9 mouse cellular contexts compared by ENCODE assay signal in the genomic region with DNA sequence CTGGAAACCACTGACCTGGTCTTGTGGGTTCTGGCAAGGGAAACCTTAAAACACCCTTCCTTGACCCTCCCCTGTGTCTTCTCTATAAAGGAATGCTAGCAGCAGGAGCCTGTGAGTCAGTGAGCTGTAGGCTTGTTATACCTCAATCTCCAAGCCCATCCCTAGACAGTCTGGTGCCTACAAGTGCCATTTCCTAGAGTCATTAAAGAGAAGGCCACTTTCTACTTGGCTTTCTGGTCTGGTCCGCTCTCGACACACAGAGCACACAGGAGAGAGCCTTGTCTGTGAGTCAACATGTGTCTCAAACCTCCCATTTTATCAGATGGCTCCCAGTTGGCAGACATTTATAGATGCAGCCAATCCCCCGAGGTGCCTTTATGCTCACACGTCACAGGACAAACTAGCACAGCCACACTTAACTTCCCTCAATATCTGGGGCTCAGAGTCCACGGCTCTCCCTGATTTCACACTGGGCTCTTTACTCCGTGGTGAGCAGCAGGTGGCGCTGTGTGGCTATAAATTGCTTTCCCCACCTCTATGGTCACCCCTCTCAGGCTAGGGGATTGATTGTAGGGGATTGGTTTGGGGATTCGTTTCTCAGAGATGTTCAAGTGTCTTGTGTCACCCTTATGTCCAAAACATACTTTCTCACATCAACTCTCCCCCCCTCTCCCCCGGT. TPM values are rescaled to one million over a fixed set of nuclear protein-coding genes. Genes with fewer than 3 reads are reported as not detected.
A peak's percentile ranks its signal among the peaks of the same experiment; 100 is the strongest.
DNase-seq lines count a peak whose midpoint lies in the region; ATAC-seq and TF ChIP-seq lines count a peak whose summit lies in the region.
"Had no signal": no experiment of that assay in that cellular context is flagged by ENCODE, and none has a peak within 500 bp of the region (broad histone marks: within the 10 kb centered on the region; RNA-seq: fewer than 3 reads in every experiment).

No protein-coding gene starts in this region.

- no peak overlapping the region for H3K4me3 ChIP-seq in heart, adult 2 months
- no peak overlapping the region for H3K4me3 ChIP-seq in heart, embryonic 11.5 days (ENCODE audit: low read depth, low read length)
- no peak overlapping the region for H3K4me3 ChIP-seq in forebrain, embryonic 12.5 days (replicated peaks)
- H3K4me3 ChIP-seq in intestine, embryonic 14.5 days (ENCODE audit: low read depth, low read length): no peak overlapping the region
- no peak overlapping the region for H3K4me3 ChIP-seq in limb, embryonic 10.5 days
- H3K4me3 ChIP-seq in midbrain, embryonic 14.5 days (replicated peaks; ENCODE audit: low read depth, low read length): no peak overlapping the region
- H3K4me3 ChIP-seq: megakaryocyte, embryonic 14.5 days had no signal

- no peaks in the 10 kb centered on the region for H3K27me3 ChIP-seq in heart, adult 2 months (ENCODE audit: control insufficient read depth, insufficient read depth, low read length)
- H3K27me3 ChIP-seq in heart, embryonic 11.5 days (ENCODE audit: control insufficient read depth, insufficient read depth, low read length): no peaks in the 10 kb centered on the region
- H3K27me3 ChIP-seq in forebrain, embryonic 12.5 days: peaks cover 27% of the 10 kb centered on the region; the same call in 1 of the 2 replicates
- H3K27me3 ChIP-seq in intestine, embryonic 14.5 days (replicated peaks; ENCODE audit: control insufficient read depth, insufficient read depth, low read length): no peaks in the 10 kb centered on the region
- peaks cover 3% of the 10 kb centered on the region; the same call in 1 of the 2 replicates for H3K27me3 ChIP-seq in limb, embryonic 10.5 days (ENCODE audit: low read depth, poor library complexity, severe bottlenecking)
- H3K27me3 ChIP-seq in midbrain, embryonic 14.5 days (ENCODE audit: control insufficient read depth, insufficient read depth, low read length): no peaks in the 10 kb centered on the region

- 29% methylated on average over 9 of the region's 9 CpGs for WGBS in heart, adult 2 months
- WGBS in heart, embryonic 11.5 days (ENCODE audit: insufficient replicate concordance): 28% methylated on average over 9 of the region's 9 CpGs
- WGBS in forebrain, embryonic 12.5 days: 29% methylated on average over 9 of the region's 9 CpGs
- 23% methylated on average over 9 of the region's 9 CpGs for WGBS in intestine, embryonic 14.5 days
- 25% methylated on average over 9 of the region's 9 CpGs for WGBS in limb, embryonic 10.5 days
- 28% methylated on average over 9 of the region's 9 CpGs for WGBS in midbrain, embryonic 14.5 days

- no peaks in the 10 kb centered on the region for H3K36me3 ChIP-seq in heart, adult 2 months (ENCODE audit: control insufficient read depth, insufficient read depth, low read length)
- no peaks in the 10 kb centered on the region for H3K36me3 ChIP-seq in heart, embryonic 11.5 days (ENCODE audit: control insufficient read depth, insufficient read depth, low read length)
- H3K36me3 ChIP-seq in forebrain, embryonic 12.5 days (replicated peaks): no peaks in the 10 kb centered on the region
- no peaks in the 10 kb centered on the region for H3K36me3 ChIP-seq in intestine, embryonic 14.5 days (ENCODE audit: control insufficient read depth, insufficient read depth, low read length)
- no peaks in the 10 kb centered on the region for H3K36me3 ChIP-seq in limb, embryonic 10.5 days
- H3K36me3 ChIP-seq in midbrain, embryonic 14.5 days (ENCODE audit: control insufficient read depth, insufficient read depth, low read length): no peaks in the 10 kb centered on the region

- TF ChIP-seq POLR2A in heart, adult 2 months (IDR thresholded peaks at IDR 0.05; ENCODE audit: insufficient read depth, low read depth, low read length): no peak

- H3K4me1 ChIP-seq in heart, adult 2 months (ENCODE audit: control insufficient read depth, insufficient read depth, low read length): no peaks in the 10 kb centered on the region
- no peaks in the 10 kb centered on the region for H3K4me1 ChIP-seq in heart, embryonic 11.5 days (ENCODE audit: control insufficient read depth, insufficient read depth, low read length)
- H3K4me1 ChIP-seq in forebrain, embryonic 12.5 days: no peaks in the 10 kb centered on the region
- H3K4me1 ChIP-seq in intestine, embryonic 14.5 days (replicated peaks; ENCODE audit: control insufficient read depth, insufficient read depth, low read length): peaks cover 5% of the 10 kb centered on the region; the same call in 1 of the 2 replicates
- H3K4me1 ChIP-seq in limb, embryonic 10.5 days: peaks cover 18% of the 10 kb centered on the region
- H3K4me1 ChIP-seq in midbrain, embryonic 14.5 days (ENCODE audit: control insufficient read depth, insufficient read depth, low read length): no peaks in the 10 kb centered on the region

- TF ChIP-seq CTCF in heart, adult 2 months (IDR thresholded peaks at IDR 0.05): peak; percentile 81

- ATAC-seq in heart, embryonic 11.5 days (replicated peaks; ENCODE audit: insufficient number of reproducible peaks, low FRiP score, low TSS enrichment): no peak
- ATAC-seq in forebrain, embryonic 12.5 days (ENCODE audit: low FRiP score): peak; percentile 58; the same call in 1 of the 2 replicates
- peak; percentile 76 for ATAC-seq in intestine, embryonic 14.5 days (replicated peaks; ENCODE audit: low FRiP score, low TSS enrichment, low read depth)
- no peak for ATAC-seq in midbrain, embryonic 14.5 days (ENCODE audit: low FRiP score, low TSS enrichment)

- H3K79me2 ChIP-seq in heart, adult 2 months (replicated peaks; ENCODE audit: control insufficient read depth, insufficient read depth, low read length): no peaks in the 10 kb centered on the region

- intact Hi-C loops in heart, adult 2 months (cut with DNase I): loop anchor here (1.0 to 5.0 kb wide), 2 partner anchors 313 to 405 kb away; no protein-coding TSS in a partner anchor

- TF ChIP-seq EP300 in heart, adult 2 months (IDR thresholded peaks at IDR 0.05; ENCODE audit: insufficient read depth, low read depth, low read length): no peak

- H3K9me3 ChIP-seq in heart, embryonic 11.5 days (replicated peaks; ENCODE audit: control insufficient read depth, low read length): no peaks in the 10 kb centered on the region
- H3K9me3 ChIP-seq in forebrain, embryonic 12.5 days: no peaks in the 10 kb centered on the region
- no peaks in the 10 kb centered on the region for H3K9me3 ChIP-seq in intestine, embryonic 14.5 days (ENCODE audit: control insufficient read depth, low read length)
- no peaks in the 10 kb centered on the region for H3K9me3 ChIP-seq in limb, embryonic 10.5 days (replicated peaks)
- H3K9me3 ChIP-seq in midbrain, embryonic 14.5 days (ENCODE audit: control insufficient read depth, low read length): no peaks in the 10 kb centered on the region
- H3K9me3 ChIP-seq: megakaryocyte, embryonic 14.5 days had no signal

- no peak overlapping the region for H3K4me2 ChIP-seq in heart, embryonic 11.5 days
- no peak overlapping the region for H3K4me2 ChIP-seq in forebrain, embryonic 12.5 days
- no peak overlapping the region for H3K4me2 ChIP-seq in intestine, embryonic 14.5 days (ENCODE audit: low read length)
- H3K4me2 ChIP-seq in midbrain, embryonic 14.5 days (ENCODE audit: low read length): no peak overlapping the region

- no peak overlapping the region for H3K9ac ChIP-seq in heart, adult 2 months (ENCODE audit: low read depth, low read length)
- H3K9ac ChIP-seq in heart, embryonic 11.5 days (ENCODE audit: low read depth, low read length): no peak overlapping the region
- no peak overlapping the region for H3K9ac ChIP-seq in forebrain, embryonic 12.5 days
- H3K9ac ChIP-seq in intestine, embryonic 14.5 days (ENCODE audit: low read length): no peak overlapping the region
- H3K9ac ChIP-seq in midbrain, embryonic 14.5 days (replicated peaks; ENCODE audit: low read length): no peak overlapping the region

- H3K27ac ChIP-seq in heart, adult 2 months: no peak overlapping the region
- H3K27ac ChIP-seq in heart, embryonic 11.5 days (ENCODE audit: low read depth, low read length): no peak overlapping the region
- no peak overlapping the region for H3K27ac ChIP-seq in forebrain, embryonic 12.5 days
- no peak overlapping the region for H3K27ac ChIP-seq in intestine, embryonic 14.5 days (ENCODE audit: low read depth)
- no peak overlapping the region for H3K27ac ChIP-seq in limb, embryonic 10.5 days
- H3K27ac ChIP-seq in midbrain, embryonic 14.5 days (replicated peaks; ENCODE audit: low read depth, low read length): no peak overlapping the region

- peak; percentile 44 to 70 for DNase-seq in heart, adult 2 months
- peak; percentile 64 to 78 for DNase-seq in adrenal gland, postnatal 36 days
- peak; percentile 80 for DNase-seq in intestine, embryonic 14.5 days (ENCODE audit: low spot score)
- DNase-seq in limb, embryonic 10.5 days (ENCODE audit: low spot score): peak; percentile 85
- DNase-seq in midbrain, embryonic 14.5 days: peak; percentile 85
- peak; percentile 42 to 80 for DNase-seq in spleen, postnatal 4 days (ENCODE audit: low spot score in 2 of 2)

RNA-seq across cellular contexts. Expression of a gene that starts 34.2 kb away (rescaled TPM):
- total RNA-seq in heart, adult 2 months (2021): 10 to 100 TPM; 18.4 to 19.2 TPM
- polyA plus RNA-seq in heart, adult 2 months (2012; rRNA removed): 19.2 and 23.0 TPM in 2 replicates
- polyA plus RNA-seq in heart, embryonic 11.5 days (2014; fragmentation: Nextera tagmentation; extraction: Ambion mirVana): 89.2 and 98.6 TPM in 2 replicates
- total RNA-seq in adrenal gland, postnatal 36 days (2021): 10 to 100 TPM; 26.6 to 33.1 TPM
- polyA plus RNA-seq in forebrain, embryonic 12.5 days (2016; fragmentation: Nextera tagmentation; extraction: Ambion mirVana): 107 and 114 TPM in 2 replicates
- 123 and 127 TPM in 2 replicates for polyA plus RNA-seq in intestine, embryonic 14.5 days (2014; fragmentation: Nextera tagmentation; extraction: Ambion mirVana)
- 141 and 159 TPM in 2 replicates for polyA plus RNA-seq in limb, embryonic 10.5 days (2016; fragmentation: Nextera tagmentation; extraction: Ambion mirVana)
- 102 and 110 TPM in 2 replicates for polyA plus RNA-seq in midbrain, embryonic 14.5 days (2014; fragmentation: Nextera tagmentation; extraction: Ambion mirVana)

RNA-seq across cellular contexts. Expression of a gene that starts 49.4 kb away (rescaled TPM):
- total RNA-seq in heart, adult 2 months (2021): 10 to 100 TPM; 21.0 to 23.3 TPM
- 12.2 and 18.1 TPM in 2 replicates for polyA plus RNA-seq in heart, adult 2 months (2012; rRNA removed)
- 20.7 and 23.0 TPM in 2 replicates for polyA plus RNA-seq in heart, embryonic 11.5 days (2014; fragmentation: Nextera tagmentation; extraction: Ambion mirVana)
- total RNA-seq in adrenal gland, postnatal 36 days (2021): 10 to 100 TPM; 24.0 to 31.5 TPM
- polyA plus RNA-seq in forebrain, embryonic 12.5 days (2016; fragmentation: Nextera tagmentation; extraction: Ambion mirVana): 18.8 and 22.3 TPM in 2 replicates
- 23.0 and 24.7 TPM in 2 replicates for polyA plus RNA-seq in intestine, embryonic 14.5 days (2014; fragmentation: Nextera tagmentation; extraction: Ambion mirVana)
- polyA plus RNA-seq in limb, embryonic 10.5 days (2016; fragmentation: Nextera tagmentation; extraction: Ambion mirVana): 19.1 and 21.0 TPM in 2 replicates
- polyA plus RNA-seq in midbrain, embryonic 14.5 days (2014; fragmentation: Nextera tagmentation; extraction: Ambion mirVana): 30.0 and 32.3 TPM in 2 replicates

Comparison
In these comparisons a context has a peak if more than half of its experiments do, and no peak if none do; other contexts are left out.
1. ATAC-seq: peak in forebrain, embryonic 12.5 days (single experiment) and intestine, embryonic 14.5 days (single experiment); none in heart, embryonic 11.5 days (single experiment) and midbrain, embryonic 14.5 days (single experiment).
2. Peak in every context shown above with its lines, with median percentiles within 50 percentile points of each other: DNase-seq.